Mouse (Mus musculus) layer of hippocampus, postnatal 36 days (tissue): Measurements from ENCODE around the gene Ythdf1. TPM values are rescaled to one million over a fixed set of nuclear protein-coding genes. Genes with fewer than 3 reads are reported as not detected.
A peak's percentile ranks its signal among the peaks of the same experiment; 100 is the strongest.

Source experiments
- DNase-seq, 2 experiments: peaks; one replicate each; pipeline ENCODE4 v3.0.0; 2022
- microRNA-seq, 2 experiments: library from miRNA; unstranded; fragments of <30 nt; microRNA quantifications; one replicate each; pipeline ENCODE4 v1.2.0; 2021
- total RNA-seq, 2 experiments: library from RNA; stranded (reverse); gene quantifications; 2 replicates each; pipeline ENCODE4 v1.2.3; 2021

The Ythdf1 gene
- total RNA-seq, 2 experiments from 2014 or later: 52.3 to 52.4 TPM

GRCm38 (mm10) chr2:180870006-180870405 is 50.7 kb downstream of the Ythdf1 start:
- no peak for DNase-seq

DNA sequence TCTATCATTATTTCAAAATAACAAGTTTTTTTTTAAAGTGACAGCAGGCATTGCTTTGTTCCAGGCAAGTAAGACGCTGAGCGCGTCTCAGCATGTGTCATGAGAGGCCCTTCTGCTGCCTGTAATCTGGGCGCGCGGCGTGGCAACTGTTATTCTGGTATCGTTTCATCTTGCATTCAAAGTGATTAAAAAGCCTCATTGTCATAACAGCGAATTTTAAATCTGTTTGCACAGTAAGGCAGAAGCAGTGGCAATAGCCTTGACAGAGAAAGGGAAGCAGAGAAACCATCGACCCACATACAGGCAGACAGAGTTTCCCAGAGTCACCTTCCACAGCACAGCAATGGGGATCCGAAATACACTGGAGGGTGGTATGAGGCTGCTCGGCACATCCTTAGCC is 59.2 kb downstream of the Ythdf1 start:
- DNase-seq: peak; percentile 60 to 67

DNA sequence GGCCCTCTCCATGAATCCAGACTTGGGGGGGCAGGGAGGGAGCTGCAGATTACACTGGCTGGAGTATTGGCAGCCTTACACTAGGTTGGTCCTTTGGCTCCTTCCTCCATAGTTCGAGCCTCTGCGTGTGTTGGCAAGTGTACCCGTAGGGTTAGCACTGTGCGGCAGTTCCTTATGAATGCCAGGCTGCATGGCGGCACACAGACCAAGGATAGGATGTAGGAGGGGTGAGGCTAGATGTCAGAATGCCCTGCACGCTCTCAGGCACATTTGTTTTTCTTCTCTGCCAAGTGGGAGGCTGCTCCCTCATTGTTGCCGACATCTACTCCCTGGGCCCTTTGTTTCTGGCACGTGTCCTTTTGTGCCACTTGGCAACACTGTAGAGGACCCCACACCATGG is 63.6 kb downstream of the Ythdf1 start:
- no peak for DNase-seq

GRCm38 (mm10) chr2:180855005-180855544 is 65.7 kb downstream of the Ythdf1 start:
- peak in 1 of 2 experiments; percentile 31 for DNase-seq

Small RNA genes within 50 kb of the gene (microRNA-seq; reads per million reads assigned to microRNA genes)
- gene Mir124a-3: 0.21 to 0.30 reads per million in 2 experiments

Other genes with a start within 250 kb of the Ythdf1 start
- 10 to 100 TPM; 52.2 to 61.1 TPM for gene Dido1, start 210.9 kb downstream of the Ythdf1 start, total RNA-seq
- 10 to 100 TPM; 63.3 to 63.4 TPM for gene Gid8, start 210.8 kb downstream of the Ythdf1 start, total RNA-seq
- under 1 TPM in 1 of 2 experiments, not detected in 1; 0.51 TPM for gene Slc17a9, start 195.7 kb downstream of the Ythdf1 start, total RNA-seq
- gene Bhlhe23, start 144.0 kb downstream of the Ythdf1 start, total RNA-seq: not detected
- under 1 TPM in 1 of 2 experiments, not detected in 1; 0.33 TPM for gene Birc7, start 8.1 kb upstream of the Ythdf1 start, total RNA-seq
- gene Nkain4, start 33.8 kb upstream of the Ythdf1 start, total RNA-seq: 10 to 100 TPM; 54.5 to 57.2 TPM
- 100 to 1,000 TPM; 121 to 130 TPM for gene Arfgap1, start 46.3 kb upstream of the Ythdf1 start, total RNA-seq
- 1 to 10 TPM; 2.5 to 3.2 TPM for gene Col20a1, start 65.6 kb upstream of the Ythdf1 start, total RNA-seq
- gene Chrna4, start 122.6 kb upstream of the Ythdf1 start, total RNA-seq: 10 to 100 TPM; 14.1 to 14.4 TPM
- gene Kcnq2, start 214.4 kb upstream of the Ythdf1 start, total RNA-seq: 100 to 1,000 TPM; 336 to 348 TPM
- 1,000 to 10,000 TPM; 1,091 to 1,130 TPM for gene Eef1a2, start 236.1 kb upstream of the Ythdf1 start, total RNA-seq